Mouse (Mus musculus) monocyte, adult 2 months (primary cell): ENCODE results near the gene Mpped2.

Source experiments
- DNase-seq, 2 experiments: peaks; one replicate each; pipeline ENCODE4 v3.0.0; 2022; ENCODE audit warnings: low spot score in 2 of 2, low read depth in 1 of 2

Mpped2 gene

GRCm38 (mm10) chr2:106745364-106745763 lies 52.3 kb downstream of the Mpped2 start:
- no peak for DNase-seq

GRCm38 (mm10) chr2:106746211-106746610 lies 53.1 kb downstream of the Mpped2 start:
- DNase-seq: no peak

GRCm38 (mm10) chr2:106746905-106747304 lies 53.8 kb downstream of the Mpped2 start:
- DNase-seq: no peak

GRCm38 (mm10) chr2:106747342-106747741 lies 54.3 kb downstream of the Mpped2 start:
- DNase-seq: no peak

GRCm38 (mm10) chr2:106750878-106751277 lies 57.8 kb downstream of the Mpped2 start:
- DNase-seq: no peak

GRCm38 (mm10) chr2:106753703-106754102 lies 60.6 kb downstream of the Mpped2 start:
- DNase-seq: no peak

- DNase-seq: no peak
Observed at GRCm38 (mm10) chr2:106754696-106755095, 61.6 kb downstream of the Mpped2 start.

- DNase-seq: no peak
Observed at GRCm38 (mm10) chr2:106756354-106757103, 63.5 kb downstream of the Mpped2 start.

GRCm38 (mm10) chr2:106762920-106763319 lies 69.9 kb downstream of the Mpped2 start:
- no peak for DNase-seq

GRCm38 (mm10) chr2:106769236-106769635 lies 76.2 kb downstream of the Mpped2 start:
- DNase-seq: no peak

GRCm38 (mm10) chr2:106772643-106773042 lies 79.6 kb downstream of the Mpped2 start:
- DNase-seq: no peak

- no peak for DNase-seq
Observed at GRCm38 (mm10) chr2:106774251-106775196, 81.5 kb downstream of the Mpped2 start.

- no peak for DNase-seq
Observed at GRCm38 (mm10) chr2:106775994-106776393, 82.9 kb downstream of the Mpped2 start.

GRCm38 (mm10) chr2:106778861-106779516 lies 85.9 kb downstream of the Mpped2 start:
- DNase-seq: no peak

- DNase-seq: no peak
Observed at GRCm38 (mm10) chr2:106781181-106782179, 88.4 kb downstream of the Mpped2 start.

GRCm38 (mm10) chr2:106783311-106783710 lies 90.2 kb downstream of the Mpped2 start:
- DNase-seq: no peak

GRCm38 (mm10) chr2:106788055-106788454 lies 95.0 kb downstream of the Mpped2 start:
- no peak for DNase-seq

- DNase-seq: no peak
Observed at GRCm38 (mm10) chr2:106788573-106788972, 95.5 kb downstream of the Mpped2 start.

GRCm38 (mm10) chr2:106789694-106790328 lies 96.7 kb downstream of the Mpped2 start:
- no peak for DNase-seq

GRCm38 (mm10) chr2:106790329-106790701 lies 97.2 kb downstream of the Mpped2 start:
- DNase-seq: no peak
